Mouse (Mus musculus): ENCODE data around the gene Igfbp4. TPM values are rescaled to one million over a fixed set of nuclear protein-coding genes. Genes with fewer than 3 reads are reported as not detected.

The Igfbp4 gene
- polyA plus RNA-seq, 1 experiment from 2014 or later = 228 TPM

- ATAC-seq (ENCODE audit: low FRiP score, low TSS enrichment) = no peak
- no peak for DNase-seq (ENCODE audit: low spot score)
- H3K4me3 ChIP-seq (ENCODE audit: low read depth, low read length) = no peak overlapping the region
- no peaks in the 10 kb centered on the region for H3K36me3 ChIP-seq (ENCODE audit: control insufficient read depth, insufficient read depth, low read length)
- no peaks in the 10 kb centered on the region for H3K9me3 ChIP-seq (ENCODE audit: control insufficient read depth, low read length)
- no peak for TF ChIP-seq CTCF (IDR thresholded peaks at IDR 0.05; ENCODE audit: low read depth)
- TF ChIP-seq EP300 (optimal IDR thresholded peaks at IDR 0.05) = no peak
- no peak overlapping the region for H3K9ac ChIP-seq (ENCODE audit: low read length)
- no peaks in the 10 kb centered on the region for H3K27me3 ChIP-seq (ENCODE audit: control insufficient read depth, insufficient read depth, low read length)
- WGBS = 71% methylated on average over 6 of the region's 6 CpGs
- no peak overlapping the region for H3K4me2 ChIP-seq (replicated peaks; ENCODE audit: low read depth)
- 0 out of 2 replicates have a peak, but pooled peaks cover 2% of the 10 kb centered on the region for H3K4me1 ChIP-seq (replicated peaks; ENCODE audit: control insufficient read depth, insufficient read depth)
- no peak overlapping the region for H3K27ac ChIP-seq (replicated peaks)
These were observed 4.8 kb upstream of the Igfbp4 start for GRCm38 (mm10) chr11:99036254-99036653.

- Histone ChIP-seq H3K9me3 (ENCODE audit: control insufficient read depth, low read length) (no peaks in the 10 kb centered on the region), H3K4me3 (ENCODE audit: low read depth, low read length) (peak overlapping the region; percentile 43), H3K36me3 (ENCODE audit: control insufficient read depth, insufficient read depth, low read length) (no peaks in the 10 kb centered on the region), H3K27ac (replicated peaks) (peak overlapping the region; percentile 73), H3K4me1 (replicated peaks; ENCODE audit: control insufficient read depth, insufficient read depth) (0 out of 2 replicates have a peak, but pooled peaks cover 2% of the 10 kb centered on the region), H3K4me2 (replicated peaks; ENCODE audit: low read depth) (peak overlapping the region; percentile 87), H3K27me3 (ENCODE audit: control insufficient read depth, insufficient read depth, low read length) (no peaks in the 10 kb centered on the region), H3K9ac (ENCODE audit: low read length) (peak overlapping the region; percentile 67)
- TF ChIP-seq EP300 (optimal IDR thresholded peaks at IDR 0.05) (no peak), CTCF (IDR thresholded peaks at IDR 0.05; ENCODE audit: low read depth) (peak; percentile 89)
- under 1% methylated on average over 15 of the region's 15 CpGs for WGBS
- peak; percentile 82 for DNase-seq (ENCODE audit: low spot score)
- peak; percentile 64 for ATAC-seq (ENCODE audit: low FRiP score, low TSS enrichment)
These were observed 1.3 kb upstream of the Igfbp4 start for GRCm38 (mm10) chr11:99039782-99040181.

- peak overlapping the region; percentile 73 for H3K27ac ChIP-seq (replicated peaks)
- no peak for TF ChIP-seq EP300 (optimal IDR thresholded peaks at IDR 0.05)
- TF ChIP-seq CTCF (IDR thresholded peaks at IDR 0.05; ENCODE audit: low read depth) = peak; percentile 84
- WGBS = 2% methylated on average over 17 of the region's 17 CpGs
- H3K9ac ChIP-seq (ENCODE audit: low read length) = peak overlapping the region; percentile 67
- ATAC-seq (ENCODE audit: low FRiP score, low TSS enrichment) = peak; percentile 5; the same call in 1 of the 2 replicates
- no peaks in the 10 kb centered on the region for H3K36me3 ChIP-seq (ENCODE audit: control insufficient read depth, insufficient read depth, low read length)
- H3K27me3 ChIP-seq (ENCODE audit: control insufficient read depth, insufficient read depth, low read length) = no peaks in the 10 kb centered on the region
- peak overlapping the region; percentile 87 for H3K4me2 ChIP-seq (replicated peaks; ENCODE audit: low read depth)
- 0 out of 2 replicates have a peak, but pooled peaks cover 2% of the 10 kb centered on the region for H3K4me1 ChIP-seq (replicated peaks; ENCODE audit: control insufficient read depth, insufficient read depth)
- H3K9me3 ChIP-seq (ENCODE audit: control insufficient read depth, low read length) = no peaks in the 10 kb centered on the region
- H3K4me3 ChIP-seq (ENCODE audit: low read depth, low read length) = peak overlapping the region; percentile 43
- DNase-seq (ENCODE audit: low spot score) = no peak
These were observed 584 bp upstream of the Igfbp4 start for GRCm38 (mm10) chr11:99040346-99040974.

- H3K4me2 ChIP-seq (replicated peaks; ENCODE audit: low read depth) = peak overlapping the region; percentile 87
- no peaks in the 10 kb centered on the region for H3K9me3 ChIP-seq (ENCODE audit: control insufficient read depth, low read length)
- peak overlapping the region; percentile 67 for H3K9ac ChIP-seq (ENCODE audit: low read length)
- 22% methylated on average over 16 of the region's 16 CpGs for WGBS
- ATAC-seq (ENCODE audit: low FRiP score, low TSS enrichment) = no peak
- H3K27ac ChIP-seq (replicated peaks) = peak overlapping the region; percentile 81
- 0 out of 2 replicates have a peak, but pooled peaks cover 2% of the 10 kb centered on the region for H3K4me1 ChIP-seq (replicated peaks; ENCODE audit: control insufficient read depth, insufficient read depth)
- H3K36me3 ChIP-seq (ENCODE audit: control insufficient read depth, insufficient read depth, low read length) = no peaks in the 10 kb centered on the region
- no peak for DNase-seq (ENCODE audit: low spot score)
- H3K4me3 ChIP-seq (ENCODE audit: low read depth, low read length) = peak overlapping the region; percentile 43
- H3K27me3 ChIP-seq (ENCODE audit: control insufficient read depth, insufficient read depth, low read length) = no peaks in the 10 kb centered on the region
- TF ChIP-seq EP300 (optimal IDR thresholded peaks at IDR 0.05) (no peak), CTCF (IDR thresholded peaks at IDR 0.05; ENCODE audit: low read depth) (no peak)
These were observed 1.1 kb downstream of the Igfbp4 start for GRCm38 (mm10) chr11:99041841-99042780.

GRCm38 (mm10) chr11:99042834-99043431 lies 1.9 kb downstream of the Igfbp4 start:
- ATAC-seq (ENCODE audit: low FRiP score, low TSS enrichment) (no peak), DNase-seq (ENCODE audit: low spot score) (no peak)
- no peaks in the 10 kb centered on the region for H3K9me3 ChIP-seq (ENCODE audit: control insufficient read depth, low read length)
- H3K4me1 ChIP-seq (replicated peaks; ENCODE audit: control insufficient read depth, insufficient read depth) = 0 out of 2 replicates have a peak, but pooled peaks cover 2% of the 10 kb centered on the region
- H3K4me2 ChIP-seq (replicated peaks; ENCODE audit: low read depth) = peak overlapping the region; percentile 87
- peak overlapping the region; percentile 56 for H3K9ac ChIP-seq (ENCODE audit: low read length)
- H3K27me3 ChIP-seq (ENCODE audit: control insufficient read depth, insufficient read depth, low read length) = no peaks in the 10 kb centered on the region
- WGBS = 27% methylated on average over 12 of the region's 12 CpGs
- peak overlapping the region; percentile 43 for H3K4me3 ChIP-seq (ENCODE audit: low read depth, low read length)
- peak overlapping the region; percentile 81 for H3K27ac ChIP-seq (replicated peaks)
- H3K36me3 ChIP-seq (ENCODE audit: control insufficient read depth, insufficient read depth, low read length) = no peaks in the 10 kb centered on the region
- TF ChIP-seq CTCF (IDR thresholded peaks at IDR 0.05; ENCODE audit: low read depth) (no peak), EP300 (optimal IDR thresholded peaks at IDR 0.05) (no peak)

Measured in stomach, postnatal 0 days (tissue).